Mouse (Mus musculus): ENCODE data around the gene Mcm10. TPM values are rescaled to one million over a fixed set of nuclear protein-coding genes. Genes with fewer than 3 reads are reported as not detected.

The Mcm10 gene
- polyA plus RNA-seq, 1 experiment from 2014 or later = 66.0 TPM

DNA sequence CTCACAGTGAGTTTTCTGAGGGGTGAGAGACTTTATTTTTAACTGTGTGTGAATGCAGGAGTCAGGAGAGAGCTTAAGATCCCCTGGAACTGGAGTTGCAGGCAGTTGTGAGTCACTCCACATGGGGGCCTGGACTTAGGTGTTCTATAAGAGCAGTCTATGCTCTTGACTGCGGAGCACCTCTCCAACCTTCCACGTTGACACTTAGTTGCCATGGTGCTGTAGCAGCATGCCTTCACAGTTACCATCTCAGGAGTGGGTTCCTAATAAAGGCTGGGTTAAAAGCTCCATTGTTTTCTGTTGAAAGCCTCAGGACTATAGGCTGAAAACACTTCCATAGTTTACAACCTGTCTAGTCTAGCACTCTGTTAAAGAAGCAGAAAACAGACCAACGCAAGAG lies 24.8 kb upstream of the Mcm10 start:
- H3K9me3 ChIP-seq (replicated peaks; ENCODE audit: control insufficient read depth, low read length) = no peaks in the 10 kb centered on the region
- ATAC-seq (replicated peaks; ENCODE audit: insufficient number of reproducible peaks, low FRiP score, low TSS enrichment, low read depth) = no peak
- DNase-seq (ENCODE audit: low spot score) = no peak

DNA sequence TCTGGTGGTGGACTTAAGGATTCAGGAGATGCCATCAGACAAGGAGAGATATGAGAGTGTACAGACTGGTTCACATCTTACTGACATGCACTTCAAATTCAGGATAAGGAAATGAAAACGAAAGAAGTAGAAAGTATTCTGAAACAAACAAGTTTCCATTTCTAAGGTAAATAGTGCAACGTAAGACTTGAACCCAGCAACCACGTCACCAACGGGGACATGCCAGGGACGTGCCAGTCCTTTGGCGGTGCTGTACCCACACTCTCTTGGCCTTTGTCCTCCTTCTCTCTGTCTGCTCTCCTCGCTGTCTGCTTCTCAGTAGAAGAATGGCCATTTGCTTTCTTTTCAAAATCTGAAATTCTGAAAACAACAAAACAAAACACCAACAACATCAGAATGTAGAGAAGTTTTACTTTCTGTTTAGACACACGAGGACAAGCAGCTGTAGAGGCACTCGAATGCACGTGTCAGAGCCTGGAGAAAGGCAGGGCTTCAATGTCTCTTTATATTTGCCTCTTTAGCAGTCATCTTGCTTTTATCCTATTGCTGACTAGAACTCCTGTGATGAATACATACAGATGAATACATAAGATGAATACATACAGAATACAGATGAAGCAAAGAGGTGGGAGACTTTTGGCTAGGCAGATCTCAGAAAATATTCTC lies 24.0 kb upstream of the Mcm10 start:
- 88% methylated on average over 10 of the region's 10 CpGs for WGBS

More for the DNA sequence above, 24.8 kb upstream of the Mcm10 start:
- no peak overlapping the region for H3K9ac ChIP-seq (replicated peaks; ENCODE audit: low read length)
- no peaks in the 10 kb centered on the region for H3K36me3 ChIP-seq (replicated peaks; ENCODE audit: control insufficient read depth, insufficient read depth, low read depth, low read length)
- no peak overlapping the region for H3K4me3 ChIP-seq (ENCODE audit: low read depth, low read length)
- no peak overlapping the region for H3K27ac ChIP-seq (replicated peaks; ENCODE audit: low read depth, low read length)
- no peaks in the 10 kb centered on the region for H3K27me3 ChIP-seq (ENCODE audit: control insufficient read depth, insufficient read depth, low read length)
- H3K4me2 ChIP-seq (ENCODE audit: low read depth, low read length) = no peak overlapping the region
- no peaks in the 10 kb centered on the region for H3K4me1 ChIP-seq (ENCODE audit: control insufficient read depth, insufficient read depth, low read length)
- WGBS = 66% methylated on average over 3 of the region's 3 CpGs

DNA sequence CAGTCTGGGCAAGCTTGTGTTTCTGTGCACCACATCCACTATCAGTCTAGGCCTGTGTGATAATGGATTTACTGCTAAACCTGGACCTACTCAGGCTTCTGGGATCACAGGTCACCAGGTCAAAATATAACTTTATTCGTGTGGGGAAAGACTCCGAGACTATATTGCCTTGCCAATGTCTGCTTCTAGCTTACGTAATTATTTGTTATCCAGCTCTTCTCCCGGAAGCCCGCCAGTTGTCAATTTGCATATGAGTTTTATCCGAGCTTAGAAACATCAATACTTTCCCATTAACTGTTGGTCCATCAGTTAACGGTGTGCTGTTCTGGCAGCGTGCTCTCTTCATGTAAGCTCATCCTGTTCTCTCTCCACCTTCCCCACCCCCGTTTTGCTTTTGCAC lies 22.6 kb upstream of the Mcm10 start:
- no peak for ATAC-seq (replicated peaks; ENCODE audit: insufficient number of reproducible peaks, low FRiP score, low TSS enrichment, low read depth)
- no peaks in the 10 kb centered on the region for H3K27me3 ChIP-seq (ENCODE audit: control insufficient read depth, insufficient read depth, low read length)
- H3K27ac ChIP-seq (replicated peaks; ENCODE audit: low read depth, low read length) = no peak overlapping the region
- H3K9ac ChIP-seq (replicated peaks; ENCODE audit: low read length) = no peak overlapping the region
- no peak for DNase-seq (ENCODE audit: low spot score)
- H3K36me3 ChIP-seq (replicated peaks; ENCODE audit: control insufficient read depth, insufficient read depth, low read depth, low read length) = no peaks in the 10 kb centered on the region
- H3K4me2 ChIP-seq (ENCODE audit: low read depth, low read length) = no peak overlapping the region
- H3K4me3 ChIP-seq (ENCODE audit: low read depth, low read length) = no peak overlapping the region
- WGBS = 83% methylated on average over 9 of the region's 9 CpGs
- no peaks in the 10 kb centered on the region for H3K4me1 ChIP-seq (ENCODE audit: control insufficient read depth, insufficient read depth, low read length)
- no peaks in the 10 kb centered on the region for H3K9me3 ChIP-seq (replicated peaks; ENCODE audit: control insufficient read depth, low read length)

More for the DNA sequence above, 24.0 kb upstream of the Mcm10 start:
- ATAC-seq (replicated peaks; ENCODE audit: insufficient number of reproducible peaks, low FRiP score, low TSS enrichment, low read depth) (no peak), DNase-seq (ENCODE audit: low spot score) (no peak)
- Histone ChIP-seq H3K27ac (replicated peaks; ENCODE audit: low read depth, low read length) (no peak overlapping the region), H3K9ac (replicated peaks; ENCODE audit: low read length) (no peak overlapping the region), H3K4me3 (ENCODE audit: low read depth, low read length) (no peak overlapping the region), H3K36me3 (replicated peaks; ENCODE audit: control insufficient read depth, insufficient read depth, low read depth, low read length) (no peaks in the 10 kb centered on the region), H3K4me2 (ENCODE audit: low read depth, low read length) (no peak overlapping the region), H3K9me3 (replicated peaks; ENCODE audit: control insufficient read depth, low read length) (no peaks in the 10 kb centered on the region), H3K4me1 (ENCODE audit: control insufficient read depth, insufficient read depth, low read length) (no peaks in the 10 kb centered on the region), H3K27me3 (ENCODE audit: control insufficient read depth, insufficient read depth, low read length) (no peaks in the 10 kb centered on the region)

DNA sequence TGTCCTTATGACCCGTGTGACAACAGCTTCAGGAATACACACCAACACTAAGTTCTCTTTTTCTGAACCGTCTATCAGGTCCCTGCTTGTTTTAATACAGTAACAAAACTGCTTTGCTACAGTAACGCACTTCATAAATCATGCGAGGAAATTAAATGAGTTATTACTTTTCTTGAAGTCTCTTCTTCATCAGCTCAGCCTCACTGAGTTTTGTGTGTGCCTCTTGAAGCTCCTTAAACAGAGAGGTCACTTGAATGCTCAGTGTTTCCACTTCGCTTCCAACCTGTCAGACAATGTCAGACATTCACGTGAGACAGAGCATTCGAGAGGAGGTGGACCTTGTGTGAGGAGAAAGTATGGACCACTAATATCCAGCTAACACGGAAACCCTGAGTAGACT lies 22.2 kb upstream of the Mcm10 start:
- no peaks in the 10 kb centered on the region for H3K4me1 ChIP-seq (ENCODE audit: control insufficient read depth, insufficient read depth, low read length)
- no peak for DNase-seq (ENCODE audit: low spot score)
- H3K9me3 ChIP-seq (replicated peaks; ENCODE audit: control insufficient read depth, low read length) = no peaks in the 10 kb centered on the region
- H3K4me3 ChIP-seq (ENCODE audit: low read depth, low read length) = no peak overlapping the region
- no peak overlapping the region for H3K4me2 ChIP-seq (ENCODE audit: low read depth, low read length)
- no peaks in the 10 kb centered on the region for H3K27me3 ChIP-seq (ENCODE audit: control insufficient read depth, insufficient read depth, low read length)
- H3K36me3 ChIP-seq (replicated peaks; ENCODE audit: control insufficient read depth, insufficient read depth, low read depth, low read length) = no peaks in the 10 kb centered on the region
- no peak overlapping the region for H3K27ac ChIP-seq (replicated peaks; ENCODE audit: low read depth, low read length)
- ATAC-seq (replicated peaks; ENCODE audit: insufficient number of reproducible peaks, low FRiP score, low TSS enrichment, low read depth) = no peak
- 85% methylated on average over 8 of the region's 8 CpGs for WGBS
- H3K9ac ChIP-seq (replicated peaks; ENCODE audit: low read length) = no peak overlapping the region

DNA sequence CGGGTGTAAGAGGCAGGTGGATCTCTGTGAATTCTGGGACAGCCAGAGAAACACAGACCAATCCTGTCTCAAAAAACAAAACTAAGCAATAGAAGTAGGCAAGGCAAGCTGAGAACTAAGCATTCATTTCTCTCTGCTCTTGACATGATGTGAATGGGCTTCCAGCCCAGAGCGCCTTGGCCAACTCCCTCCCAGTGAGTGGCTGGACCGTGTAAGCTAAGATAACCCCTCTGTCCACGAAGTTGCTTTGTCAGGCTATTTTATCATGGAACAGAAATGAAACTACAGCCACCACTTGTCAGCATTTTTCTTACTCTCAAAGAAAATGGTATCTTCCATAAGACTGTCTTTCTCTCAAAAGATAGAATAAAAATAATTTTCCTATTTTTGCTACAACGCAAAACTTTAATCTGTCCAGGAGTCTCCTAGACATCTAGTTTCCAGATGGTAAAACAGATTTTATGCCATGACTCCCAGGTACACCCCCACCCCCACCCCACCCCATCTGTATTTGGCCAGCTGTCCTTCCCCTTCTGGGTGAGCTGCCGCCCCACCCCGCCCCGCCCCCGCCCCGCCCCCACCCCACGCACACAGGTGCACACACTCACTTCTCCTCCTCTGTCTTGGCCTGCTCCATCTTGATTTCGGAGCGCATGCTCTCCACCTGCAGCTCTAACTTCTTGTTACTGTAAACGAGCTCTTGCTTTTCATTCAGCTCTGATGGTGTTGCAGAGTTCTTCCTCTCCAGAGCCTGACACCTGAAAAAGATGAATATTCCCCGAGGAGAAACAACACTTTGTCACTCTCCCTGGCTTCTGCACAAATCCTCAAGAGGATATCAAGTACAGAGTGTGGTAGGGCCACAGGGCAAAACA lies 21.2 kb upstream of the Mcm10 start:
- no peaks in the 10 kb centered on the region for H3K36me3 ChIP-seq (replicated peaks; ENCODE audit: control insufficient read depth, insufficient read depth, low read depth, low read length)
- no peaks in the 10 kb centered on the region for H3K4me1 ChIP-seq (ENCODE audit: control insufficient read depth, insufficient read depth, low read length)
- no peak overlapping the region for H3K4me2 ChIP-seq (ENCODE audit: low read depth, low read length)
- WGBS = 78% methylated on average over 13 of the region's 15 CpGs
- no peaks in the 10 kb centered on the region for H3K27me3 ChIP-seq (ENCODE audit: control insufficient read depth, insufficient read depth, low read length)
- ATAC-seq (replicated peaks; ENCODE audit: insufficient number of reproducible peaks, low FRiP score, low TSS enrichment, low read depth) (no peak), DNase-seq (ENCODE audit: low spot score) (no peak)
- no peak overlapping the region for H3K27ac ChIP-seq (replicated peaks; ENCODE audit: low read depth, low read length)
- no peak overlapping the region for H3K4me3 ChIP-seq (ENCODE audit: low read depth, low read length)
- H3K9ac ChIP-seq (replicated peaks; ENCODE audit: low read length) = no peak overlapping the region
- no peaks in the 10 kb centered on the region for H3K9me3 ChIP-seq (replicated peaks; ENCODE audit: control insufficient read depth, low read length)

DNA sequence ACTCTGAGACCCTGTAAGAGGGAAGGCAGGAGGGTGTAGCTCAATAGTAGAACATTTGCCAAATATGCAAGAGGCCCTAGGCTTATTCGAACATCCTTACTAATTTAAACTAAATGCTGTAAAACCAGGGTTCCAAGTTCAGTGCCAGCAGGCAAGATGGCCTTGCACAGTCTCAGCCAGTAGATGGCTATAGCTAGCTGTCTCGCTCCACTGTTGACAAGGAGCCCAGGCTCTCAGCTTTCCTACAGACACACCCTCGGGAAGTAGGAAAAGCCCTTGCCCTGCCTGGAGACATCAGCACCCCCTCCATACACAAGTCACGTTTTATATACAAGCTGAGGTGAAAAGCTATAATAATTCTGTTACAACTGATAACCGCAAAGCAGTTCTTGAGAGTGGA lies 20.1 kb upstream of the Mcm10 start:
- DNase-seq (ENCODE audit: low spot score) (no peak), ATAC-seq (replicated peaks; ENCODE audit: insufficient number of reproducible peaks, low FRiP score, low TSS enrichment, low read depth) (no peak)
- no peaks in the 10 kb centered on the region for H3K36me3 ChIP-seq (replicated peaks; ENCODE audit: control insufficient read depth, insufficient read depth, low read depth, low read length)
- WGBS = 67% methylated on average over 5 of the region's 5 CpGs
- H3K4me3 ChIP-seq (ENCODE audit: low read depth, low read length) = no peak overlapping the region
- no peaks in the 10 kb centered on the region for H3K4me1 ChIP-seq (ENCODE audit: control insufficient read depth, insufficient read depth, low read length)
- H3K9ac ChIP-seq (replicated peaks; ENCODE audit: low read length) = no peak overlapping the region
- H3K4me2 ChIP-seq (ENCODE audit: low read depth, low read length) = no peak overlapping the region
- H3K27ac ChIP-seq (replicated peaks; ENCODE audit: low read depth, low read length) = no peak overlapping the region
- H3K9me3 ChIP-seq (replicated peaks; ENCODE audit: control insufficient read depth, low read length) = no peaks in the 10 kb centered on the region
- H3K27me3 ChIP-seq (ENCODE audit: control insufficient read depth, insufficient read depth, low read length) = no peaks in the 10 kb centered on the region

DNA sequence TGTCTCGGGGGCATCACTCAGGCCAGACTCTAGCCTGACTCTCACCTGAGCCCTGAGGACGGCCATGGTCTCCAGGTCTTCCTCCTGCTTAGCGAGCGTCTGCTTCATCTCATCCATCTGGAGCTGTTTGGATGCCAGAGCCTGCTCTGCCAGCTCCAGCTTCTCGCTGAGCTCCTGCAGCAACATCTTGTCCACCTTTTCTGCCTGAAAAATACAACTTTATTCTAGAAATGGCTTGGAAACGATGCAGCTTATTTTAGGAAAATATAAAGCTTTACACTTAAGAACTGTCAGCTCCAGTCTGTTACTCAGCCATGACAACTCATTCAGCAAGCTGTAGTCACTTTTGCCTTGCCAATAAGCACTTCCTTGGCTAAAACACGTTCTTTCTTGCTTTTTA lies 18.6 kb upstream of the Mcm10 start:
- H3K4me2 ChIP-seq (ENCODE audit: low read depth, low read length) = no peak overlapping the region
- no peaks in the 10 kb centered on the region for H3K4me1 ChIP-seq (ENCODE audit: control insufficient read depth, insufficient read depth, low read length)
- no peak overlapping the region for H3K9ac ChIP-seq (replicated peaks; ENCODE audit: low read length)
- H3K27me3 ChIP-seq (ENCODE audit: control insufficient read depth, insufficient read depth, low read length) = no peaks in the 10 kb centered on the region
- no peaks in the 10 kb centered on the region for H3K36me3 ChIP-seq (replicated peaks; ENCODE audit: control insufficient read depth, insufficient read depth, low read depth, low read length)
- ATAC-seq (replicated peaks; ENCODE audit: insufficient number of reproducible peaks, low FRiP score, low TSS enrichment, low read depth) (no peak), DNase-seq (ENCODE audit: low spot score) (no peak)
- no peak overlapping the region for H3K4me3 ChIP-seq (ENCODE audit: low read depth, low read length)
- WGBS = 72% methylated on average over 7 of the region's 7 CpGs
- no peaks in the 10 kb centered on the region for H3K9me3 ChIP-seq (replicated peaks; ENCODE audit: control insufficient read depth, low read length)
- H3K27ac ChIP-seq (replicated peaks; ENCODE audit: low read depth, low read length) = no peak overlapping the region

DNA sequence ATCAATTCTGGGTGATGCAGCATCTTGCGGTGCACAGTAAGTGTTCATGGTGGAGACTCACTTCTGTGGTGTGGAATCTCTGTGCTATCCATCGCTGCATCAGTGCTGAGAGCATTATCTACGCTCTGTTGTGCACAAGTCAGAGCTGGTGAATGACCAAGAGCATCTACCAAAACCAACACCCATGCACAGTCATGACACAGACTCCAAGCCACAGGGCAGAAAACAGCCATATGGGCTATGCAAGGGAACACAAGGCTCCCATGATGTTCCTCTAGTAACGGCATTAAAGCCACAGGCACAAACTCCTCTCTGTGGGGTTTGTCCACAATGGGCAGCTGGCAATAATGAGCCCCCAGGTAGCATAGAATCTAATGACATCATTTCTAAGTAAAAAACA lies 17.2 kb upstream of the Mcm10 start:
- Histone ChIP-seq H3K36me3 (replicated peaks; ENCODE audit: control insufficient read depth, insufficient read depth, low read depth, low read length) (no peaks in the 10 kb centered on the region), H3K27me3 (ENCODE audit: control insufficient read depth, insufficient read depth, low read length) (no peaks in the 10 kb centered on the region), H3K4me1 (ENCODE audit: control insufficient read depth, insufficient read depth, low read length) (no peaks in the 10 kb centered on the region), H3K4me2 (ENCODE audit: low read depth, low read length) (no peak overlapping the region), H3K9ac (replicated peaks; ENCODE audit: low read length) (no peak overlapping the region), H3K27ac (replicated peaks; ENCODE audit: low read depth, low read length) (no peak overlapping the region), H3K9me3 (replicated peaks; ENCODE audit: control insufficient read depth, low read length) (no peaks in the 10 kb centered on the region), H3K4me3 (ENCODE audit: low read depth, low read length) (no peak overlapping the region)
- WGBS = 84% methylated on average over 4 of the region's 4 CpGs
- ATAC-seq (replicated peaks; ENCODE audit: insufficient number of reproducible peaks, low FRiP score, low TSS enrichment, low read depth) = no peak
- DNase-seq (ENCODE audit: low spot score) = no peak
